In the genomic region with DNA sequence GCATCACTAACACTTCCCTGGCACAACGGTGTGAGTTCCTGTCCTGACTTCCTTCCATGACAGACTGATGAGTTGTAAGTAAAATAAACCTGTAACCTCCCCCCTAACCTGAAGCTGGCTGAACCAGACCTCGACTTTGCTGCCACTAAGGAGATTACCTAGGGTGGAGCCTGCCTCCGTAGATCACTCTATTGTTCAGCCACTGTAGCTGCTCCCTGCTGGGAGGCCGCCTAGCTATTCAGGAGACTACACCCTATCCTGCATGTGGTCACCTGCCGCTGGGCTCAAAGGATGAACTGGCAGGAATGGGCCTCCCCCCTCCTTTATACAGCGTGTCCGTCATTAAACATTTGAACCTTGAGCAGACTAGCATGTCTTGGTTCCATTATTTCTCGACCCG, we compare ENCODE assay signal across 15 mouse cellular contexts.
DNase-seq lines count a peak whose midpoint lies in the region; ATAC-seq lines count a peak whose summit lies in the region.
"Had no signal": no experiment of that assay in that cellular context is flagged by ENCODE, and none has a peak within 500 bp of the region (broad histone marks: within the 10 kb centered on the region; RNA-seq: fewer than 3 reads in every experiment).

No protein-coding gene starts in this region.

- no peak for ATAC-seq in cerebellum, adult (ENCODE audit: insufficient number of reproducible peaks, low FRiP score, low TSS enrichment)
- ATAC-seq: forebrain, embryonic 14.5 days had no signal

- peak; percentile 29 for DNase-seq in kidney, adult 9 months
- DNase-seq in kidney, postnatal 25 days = no peak
- DNase-seq in retina, embryonic 14.5 days (ENCODE audit: low spot score) = peak; percentile 9
- no peak for DNase-seq in retina, postnatal 1 day
- DNase-seq in ZHBTc4 (ENCODE audit: low read depth, low spot score) = peak; percentile 99
- DNase-seq in cerebellum, adult 8-10 months = no peak
- DNase-seq: cerebellum, adult 9-11 months; gastrocnemius, postnatal 10 days; heart, adult 18-20 months; kidney, postnatal 14 days; liver, embryonic 13.5 days; lung, postnatal 4 days; spleen, adult 18-20 months had no signal

Comparison
In these comparisons a context has a peak if more than half of its experiments do, and no peak if none do; other contexts are left out.
1. DNase-seq: peak in kidney, adult 9 months (single experiment), retina, embryonic 14.5 days (single experiment) and ZHBTc4 (single experiment); none in kidney, postnatal 25 days (0 of 2), retina, postnatal 1 day (single experiment) and cerebellum, adult 8-10 months (single experiment).